In genomic region chr2:30692561-30693205, GRCm38 (mm10) we compare ENCODE assay signal across 9 mouse cellular contexts.
A peak's percentile ranks its signal among the peaks of the same experiment; 100 is the strongest.
DNase-seq lines count a peak whose midpoint lies in the region; ATAC-seq lines count a peak whose summit lies in the region.
"Had no signal": no experiment of that assay in that cellular context is flagged by ENCODE, and none has a peak within 500 bp of the region (broad histone marks: within the 10 kb centered on the region; RNA-seq: fewer than 3 reads in every experiment).

No protein-coding gene starts in this region.

- no peak for DNase-seq in kidney, adult 8-10 months
- DNase-seq in adrenal gland, postnatal 14 days: peak; percentile 65
- no peak for DNase-seq in liver, embryonic 13.5 days
- DNase-seq in adipocyte (ENCODE audit: low spot score): no peak

- no peaks in the 10 kb centered on the region for H3K36me3 ChIP-seq in kidney, embryonic 14.5 days (ENCODE audit: control insufficient read depth, insufficient read depth, low read length)
- no peaks in the 10 kb centered on the region for H3K36me3 ChIP-seq in forebrain, embryonic 12.5 days (replicated peaks)
- H3K36me3 ChIP-seq in hindbrain, embryonic 15.5 days: no peaks in the 10 kb centered on the region
- no peaks in the 10 kb centered on the region for H3K36me3 ChIP-seq in liver, embryonic 13.5 days
- no peaks in the 10 kb centered on the region for H3K36me3 ChIP-seq in neural tube, embryonic 15.5 days

- peak overlapping the region; percentile 71; the same call in 1 of the 2 replicates for H3K9ac ChIP-seq in kidney, embryonic 14.5 days (ENCODE audit: low read depth, low read length)
- H3K9ac ChIP-seq in forebrain, embryonic 12.5 days: peak overlapping the region; percentile 74
- H3K9ac ChIP-seq in hindbrain, embryonic 15.5 days: peak overlapping the region; percentile 25
- H3K9ac ChIP-seq in liver, embryonic 13.5 days: no peak overlapping the region
- peak overlapping the region; percentile 20; the same call in 1 of the 2 replicates for H3K9ac ChIP-seq in neural tube, embryonic 15.5 days (replicated peaks)

- H3K4me3 ChIP-seq in kidney, embryonic 14.5 days (ENCODE audit: low read length): peak overlapping the region; percentile 4; the same call in 1 of the 2 replicates
- H3K4me3 ChIP-seq in forebrain, embryonic 12.5 days (replicated peaks): peak overlapping the region; percentile 36
- peak overlapping the region; percentile 10; the same call in 1 of the 2 replicates for H3K4me3 ChIP-seq in hindbrain, embryonic 15.5 days
- H3K4me3 ChIP-seq in liver, embryonic 13.5 days (replicated peaks): no peak overlapping the region
- H3K4me3 ChIP-seq in neural tube, embryonic 15.5 days (replicated peaks): no peak overlapping the region; the same call in 1 of the 2 replicates

- H3K4me2 ChIP-seq in kidney, embryonic 14.5 days (replicated peaks; ENCODE audit: low read depth, low read length): peak overlapping the region; percentile 45
- peak overlapping the region; percentile 64 for H3K4me2 ChIP-seq in forebrain, embryonic 12.5 days
- H3K4me2 ChIP-seq in hindbrain, embryonic 15.5 days: peak overlapping the region; percentile 58
- peak overlapping the region; percentile 5; the same call in 1 of the 2 replicates for H3K4me2 ChIP-seq in liver, embryonic 13.5 days
- H3K4me2 ChIP-seq in neural tube, embryonic 15.5 days: peak overlapping the region; percentile 61

- 3% methylated on average over 12 of the region's 13 CpGs for WGBS in kidney, embryonic 14.5 days
- 0% methylated on average over 13 of the region's 13 CpGs for WGBS in forebrain, embryonic 12.5 days
- WGBS in hindbrain, embryonic 15.5 days: 0% methylated on average over 13 of the region's 13 CpGs
- WGBS in liver, embryonic 13.5 days (ENCODE audit: insufficient replicate concordance): 6% methylated on average over 13 of the region's 13 CpGs
- 3% methylated on average over 13 of the region's 13 CpGs for WGBS in neural tube, embryonic 15.5 days

- ATAC-seq in kidney, embryonic 14.5 days (ENCODE audit: low FRiP score, low TSS enrichment): peak; percentile 84
- peak; percentile 89 for ATAC-seq in forebrain, embryonic 12.5 days (ENCODE audit: low FRiP score)
- peak; percentile 86 for ATAC-seq in hindbrain, embryonic 15.5 days (ENCODE audit: low FRiP score, low read depth)
- no peak for ATAC-seq in liver, embryonic 13.5 days (ENCODE audit: low read depth)
- ATAC-seq in neural tube, embryonic 15.5 days (ENCODE audit: low FRiP score): peak; percentile 86

- peak overlapping the region; percentile 99 for H3K27ac ChIP-seq in kidney, embryonic 14.5 days (ENCODE audit: low read depth, low read length)
- H3K27ac ChIP-seq in forebrain, embryonic 12.5 days: peak overlapping the region; percentile 100
- H3K27ac ChIP-seq in hindbrain, embryonic 15.5 days (replicated peaks): peak overlapping the region; percentile 97
- H3K27ac ChIP-seq in liver, embryonic 13.5 days: peak overlapping the region; percentile 59
- H3K27ac ChIP-seq in neural tube, embryonic 15.5 days (replicated peaks): peak overlapping the region; percentile 99

- H3K27me3 ChIP-seq in kidney, embryonic 14.5 days (ENCODE audit: control insufficient read depth, insufficient read depth, low read length): no peaks in the 10 kb centered on the region
- no peaks in the 10 kb centered on the region for H3K27me3 ChIP-seq in forebrain, embryonic 12.5 days
- H3K27me3 ChIP-seq in hindbrain, embryonic 15.5 days: no peaks in the 10 kb centered on the region
- H3K27me3 ChIP-seq in liver, embryonic 13.5 days: peaks cover 46% of the 10 kb centered on the region
- no peaks in the 10 kb centered on the region for H3K27me3 ChIP-seq in neural tube, embryonic 15.5 days (replicated peaks)
- H3K27me3 ChIP-seq: Patski had no signal

- H3K4me1 ChIP-seq in kidney, embryonic 14.5 days (ENCODE audit: control insufficient read depth, insufficient read depth, low read length): peaks cover 30% of the 10 kb centered on the region
- H3K4me1 ChIP-seq in forebrain, embryonic 12.5 days: peaks cover 72% of the 10 kb centered on the region
- peaks cover 60% of the 10 kb centered on the region for H3K4me1 ChIP-seq in hindbrain, embryonic 15.5 days (replicated peaks)
- peaks cover 29% of the 10 kb centered on the region for H3K4me1 ChIP-seq in liver, embryonic 13.5 days (replicated peaks)
- peaks cover 55% of the 10 kb centered on the region for H3K4me1 ChIP-seq in neural tube, embryonic 15.5 days

- H3K9me3 ChIP-seq in kidney, embryonic 14.5 days (ENCODE audit: control insufficient read depth, low read length): no peaks in the 10 kb centered on the region
- H3K9me3 ChIP-seq in forebrain, embryonic 12.5 days: no peaks in the 10 kb centered on the region
- no peaks in the 10 kb centered on the region for H3K9me3 ChIP-seq in hindbrain, embryonic 15.5 days
- 0 out of 2 replicates have a peak, but pooled peaks cover 3% of the 10 kb centered on the region for H3K9me3 ChIP-seq in liver, embryonic 13.5 days (replicated peaks)
- no peaks in the 10 kb centered on the region for H3K9me3 ChIP-seq in neural tube, embryonic 15.5 days (replicated peaks)

Comparison
In these comparisons a context has a peak if more than half of its experiments do, and no peak if none do; other contexts are left out.
1. H3K4me2 ChIP-seq: peak in every context shown above with its lines; median percentile 64 in forebrain, embryonic 12.5 days; 61 in neural tube, embryonic 15.5 days; 58 in hindbrain, embryonic 15.5 days; 45 in kidney, embryonic 14.5 days; 5 in liver, embryonic 13.5 days.
2. H3K4me3 ChIP-seq: peak in kidney, embryonic 14.5 days (single experiment), forebrain, embryonic 12.5 days (single experiment) and hindbrain, embryonic 15.5 days (single experiment); none in liver, embryonic 13.5 days (single experiment) and neural tube, embryonic 15.5 days (single experiment).
3. Peak in every context shown above with its lines, with median percentiles within 50 percentile points of each other: H3K27ac ChIP-seq.